Mouse (Mus musculus) liver, adult 2 months (tissue): ENCODE measurements at regions not wholly inside any gene's neighbourhood (a gene's known extent, or its start where the extent isn't known, plus 50 kb on each side); places are given as distances from the start of the nearest gene placed in this dataset.

Source experiments
- DNase-seq: peaks from one replicate; pipeline ENCODE4 v3.0.0-alpha.2; 2011; ENCODE audit warnings: low read depth, low spot score; ENCODE audit errors: extremely low read depth
- H3K27ac ChIP-seq: fragments of 200-500 bp; replicated peaks from 2 replicates; pipeline ENCODE4 v1.5.1; 2012; ENCODE audit warnings: low read depth, mild to moderate bottlenecking, control low read depth, inconsistent platforms, low read length; ENCODE audit not compliant: insufficient read depth
- H3K27me3 ChIP-seq: fragments of 200-500 bp; 2 replicates; pipeline ENCODE4 v1.6.1; 2012; ENCODE audit warnings: mild to moderate bottlenecking, moderate library complexity, low read length, inconsistent platforms; ENCODE audit not compliant: control insufficient read depth, insufficient read depth
- H3K36me3 ChIP-seq: fragments of 200-500 bp; 2 replicates; pipeline ENCODE4 v1.6.1; 2012; ENCODE audit warnings: low read length, inconsistent platforms; ENCODE audit not compliant: control insufficient read depth, insufficient read depth
- H3K4me1 ChIP-seq: fragments of 200-500 bp; 2 replicates; pipeline ENCODE4 v1.6.1; 2011; ENCODE audit warnings: low read length; ENCODE audit not compliant: control insufficient read depth, insufficient read depth
- H3K4me3 ChIP-seq: fragments of 200-500 bp; 2 replicates; pipeline ENCODE4 v1.5.1; 2011; ENCODE audit warnings: low read depth, mild to moderate bottlenecking, control low read depth, low read length, moderate library complexity; ENCODE audit not compliant: insufficient read depth
- H3K79me2 ChIP-seq: fragments of 200-500 bp; 2 replicates; pipeline ENCODE4 v1.6.1; 2012; ENCODE audit warnings: inconsistent platforms, mild to moderate bottlenecking, low read length, moderate library complexity; ENCODE audit not compliant: control insufficient read depth, insufficient read depth
- H3K9ac ChIP-seq: fragments of 200-500 bp; 2 replicates; pipeline ENCODE4 v1.6.1; 2012; ENCODE audit warnings: low read depth, mild to moderate bottlenecking, control low read depth, inconsistent platforms, low read length
- CTCF ChIP-seq: fragments of 200-500 bp; IDR thresholded peaks from 2 replicates; pipeline ENCODE4 v1.5.1; 2011; ENCODE audit warnings: low read depth, low read length, control low read depth
- POLR2A ChIP-seq: fragments of 200-500 bp; IDR thresholded peaks from 2 replicates; pipeline ENCODE4 v1.6.1; 2011; ENCODE audit warnings: low read length, control low read depth; ENCODE audit not compliant: insufficient read depth; ENCODE audit errors: extremely low read depth
- WGBS: fragments of 180-500 bp; shearing (Covaris S2); methylation state at CpG from one replicate; pipeline ENCODE4 v1.1.7; 2018; 5-methylcytosine and 5-hydroxymethylcytosine counted together

- Histone ChIP-seq H3K79me2 (no peaks in the 10 kb centered on the region), H3K27me3 (no peaks in the 10 kb centered on the region), H3K4me3 (no peak overlapping the region), H3K4me1 (no peaks in the 10 kb centered on the region), H3K9ac (no peak overlapping the region), H3K36me3 (no peaks in the 10 kb centered on the region), H3K27ac (no peak overlapping the region)
- no peak for DNase-seq
- 76% methylated on average over 7 of the region's 7 CpGs for WGBS
- no peak for TF ChIP-seq CTCF
- no peak for TF ChIP-seq POLR2A
Measured at GRCm38 (mm10) chr3:35106097-35106496, 455.9 kb downstream of the Sox2 start.

GRCm38 (mm10) chr3:35133477-35133876 is 483.3 kb downstream of the Sox2 start:
- no peak for TF ChIP-seq POLR2A
- no peak for TF ChIP-seq CTCF
- H3K4me1 ChIP-seq = no peaks in the 10 kb centered on the region
- 78% methylated on average over 3 of the region's 3 CpGs for WGBS
- no peak for DNase-seq
- no peak overlapping the region for H3K27ac ChIP-seq
- H3K4me3 ChIP-seq = no peak overlapping the region
- H3K79me2 ChIP-seq = no peaks in the 10 kb centered on the region
- no peak overlapping the region for H3K9ac ChIP-seq
- H3K27me3 ChIP-seq = no peaks in the 10 kb centered on the region
- no peaks in the 10 kb centered on the region for H3K36me3 ChIP-seq

DNA sequence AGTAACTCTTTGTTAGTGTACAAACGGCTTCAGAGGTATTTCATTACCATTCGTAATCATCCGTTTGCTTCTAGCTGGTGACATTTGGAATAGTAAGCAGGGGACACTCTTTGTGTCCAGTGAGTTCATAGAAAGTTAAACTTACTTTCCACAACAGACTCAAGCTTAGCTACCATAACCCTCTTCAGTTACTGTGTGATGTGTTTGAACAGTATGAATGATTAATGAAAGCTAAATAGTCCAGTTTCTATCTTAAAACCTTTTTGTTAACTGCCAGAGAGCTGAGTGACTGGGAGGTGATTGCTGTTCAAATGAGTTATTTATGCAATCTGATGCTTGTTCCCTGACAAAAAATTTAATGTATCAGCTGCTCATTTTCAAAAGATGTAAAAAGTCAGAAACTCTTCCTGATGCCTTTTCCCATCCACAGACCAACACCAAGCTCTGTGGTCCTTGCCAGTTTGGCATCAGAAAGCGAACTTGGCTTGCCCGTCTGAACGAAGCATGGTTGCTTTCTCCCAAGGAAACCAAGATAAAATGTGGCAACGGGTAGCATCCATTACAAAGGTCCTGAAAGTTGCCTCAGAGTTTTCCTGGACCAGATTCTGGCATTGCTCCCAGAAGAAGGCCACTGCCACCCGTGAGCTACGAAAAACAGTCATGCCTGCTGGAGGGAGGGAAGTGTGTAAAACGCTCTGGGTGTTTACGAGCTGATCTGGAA is 491.5 kb downstream of the Sox2 start:
- peak; percentile 58 for DNase-seq
- Histone ChIP-seq H3K79me2 (no peaks in the 10 kb centered on the region), H3K27me3 (no peaks in the 10 kb centered on the region), H3K27ac (no peak overlapping the region), H3K4me3 (no peak overlapping the region), H3K4me1 (peaks cover 5% of the 10 kb centered on the region; the same call in 1 of the 2 replicates), H3K36me3 (no peaks in the 10 kb centered on the region), H3K9ac (no peak overlapping the region)
- WGBS = 17% methylated on average over 11 of the region's 11 CpGs
- TF ChIP-seq CTCF = no peak
- TF ChIP-seq POLR2A = no peak

DNA sequence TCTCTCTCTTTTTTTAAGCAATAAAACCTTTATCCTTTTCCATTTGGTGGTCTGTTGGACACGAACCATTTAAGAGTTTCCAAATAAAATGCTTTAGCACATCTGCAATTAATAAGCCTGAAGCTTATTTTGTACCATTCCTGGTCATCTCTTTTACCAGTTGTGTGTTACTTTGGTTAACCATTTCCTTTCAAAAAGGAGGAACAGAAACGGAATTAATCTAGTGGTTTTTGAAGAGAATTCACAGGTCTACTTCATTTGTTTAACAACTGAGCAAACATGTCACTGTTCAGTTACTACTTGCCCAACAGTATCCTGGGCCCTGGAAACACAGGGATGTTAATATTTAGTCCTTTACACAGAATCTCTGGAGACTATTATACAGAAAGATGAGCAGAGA is 492.5 kb downstream of the Sox2 start:
- DNase-seq = no peak
- H3K4me1 ChIP-seq = peaks cover 5% of the 10 kb centered on the region; the same call in 1 of the 2 replicates
- WGBS = 43% methylated on average over 2 of the region's 2 CpGs

GRCm38 (mm10) chr3:35145569-35145968 is 495.4 kb downstream of the Sox2 start:
- WGBS = 87% methylated on average over 2 of the region's 2 CpGs
- H3K9ac ChIP-seq = no peak overlapping the region
- no peak for DNase-seq

More for the DNA sequence above, 492.5 kb downstream of the Sox2 start:
- no peak for TF ChIP-seq POLR2A
- no peak for TF ChIP-seq CTCF
- Histone ChIP-seq H3K9ac (no peak overlapping the region), H3K79me2 (no peaks in the 10 kb centered on the region), H3K27ac (no peak overlapping the region), H3K27me3 (no peaks in the 10 kb centered on the region), H3K4me3 (no peak overlapping the region), H3K36me3 (no peaks in the 10 kb centered on the region)

GRCm38 (mm10) chr3:35146681-35147080 is 496.5 kb downstream of the Sox2 start:
- no peak for DNase-seq
- no peak overlapping the region for H3K27ac ChIP-seq
- no peak overlapping the region for H3K4me3 ChIP-seq
- H3K79me2 ChIP-seq = no peaks in the 10 kb centered on the region
- H3K4me1 ChIP-seq = peaks cover 5% of the 10 kb centered on the region; the same call in 1 of the 2 replicates
- no peaks in the 10 kb centered on the region for H3K27me3 ChIP-seq
- WGBS = 83% methylated on average over 5 of the region's 5 CpGs
- no peaks in the 10 kb centered on the region for H3K36me3 ChIP-seq
- H3K9ac ChIP-seq = no peak overlapping the region
- TF ChIP-seq POLR2A = no peak
- TF ChIP-seq CTCF = no peak

More at GRCm38 (mm10) chr3:35145569-35145968, 495.4 kb downstream of the Sox2 start:
- Histone ChIP-seq H3K36me3 (no peaks in the 10 kb centered on the region), H3K4me3 (no peak overlapping the region), H3K27me3 (no peaks in the 10 kb centered on the region), H3K4me1 (peaks cover 5% of the 10 kb centered on the region; the same call in 1 of the 2 replicates), H3K27ac (no peak overlapping the region), H3K79me2 (no peaks in the 10 kb centered on the region)
- TF ChIP-seq CTCF (no peak), POLR2A (no peak)
